Mouse (Mus musculus) adrenal gland, postnatal 10 days (tissue): ENCODE measurements at regions not wholly inside any gene's neighbourhood (a gene's known extent, or its start where the extent isn't known, plus 50 kb on each side); places are given as distances from the start of the nearest gene placed in this dataset.

Experiments
- DNase-seq: peaks from one replicate; pipeline ENCODE4 v3.0.0; 2021; ENCODE audit warnings: mixed read lengths

GRCm38 (mm10) chr5:125843259-125843658 lies 311.7 kb downstream of the Tmem132b start:
- no peak for DNase-seq

GRCm38 (mm10) chr5:125849722-125850121 lies 318.1 kb downstream of the Tmem132b start:
- DNase-seq: no peak

DNA sequence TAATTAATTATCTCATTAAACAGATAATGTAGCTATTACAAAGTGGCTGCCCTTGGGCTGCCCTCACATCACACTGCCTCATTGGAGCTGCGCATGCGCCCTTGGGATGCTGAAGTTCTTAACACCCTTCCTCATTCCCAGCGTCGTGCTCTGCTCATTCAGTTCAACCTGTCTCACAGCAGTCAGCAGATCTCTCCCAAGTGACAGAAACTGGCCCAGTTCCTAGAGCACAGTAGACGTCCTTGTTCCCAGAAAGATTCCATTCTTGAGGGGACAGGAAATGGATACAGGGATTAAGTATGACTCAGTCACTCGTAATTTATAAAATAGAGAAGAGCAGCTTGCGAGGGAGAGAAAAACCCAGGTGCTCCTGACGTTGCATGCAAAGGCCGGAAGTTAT lies 344.7 kb downstream of the Tmem132b start:
- DNase-seq: no peak

GRCm38 (mm10) chr5:125888840-125889239 lies 357.3 kb downstream of the Tmem132b start:
- no peak for DNase-seq

- DNase-seq: no peak
Measured at GRCm38 (mm10) chr5:125893864-125894263, 362.3 kb downstream of the Tmem132b start.

- DNase-seq: no peak
Measured at GRCm38 (mm10) chr5:125902038-125902437, 370.5 kb downstream of the Tmem132b start.

GRCm38 (mm10) chr5:125904426-125904825 lies 372.9 kb downstream of the Tmem132b start:
- DNase-seq: no peak

DNA sequence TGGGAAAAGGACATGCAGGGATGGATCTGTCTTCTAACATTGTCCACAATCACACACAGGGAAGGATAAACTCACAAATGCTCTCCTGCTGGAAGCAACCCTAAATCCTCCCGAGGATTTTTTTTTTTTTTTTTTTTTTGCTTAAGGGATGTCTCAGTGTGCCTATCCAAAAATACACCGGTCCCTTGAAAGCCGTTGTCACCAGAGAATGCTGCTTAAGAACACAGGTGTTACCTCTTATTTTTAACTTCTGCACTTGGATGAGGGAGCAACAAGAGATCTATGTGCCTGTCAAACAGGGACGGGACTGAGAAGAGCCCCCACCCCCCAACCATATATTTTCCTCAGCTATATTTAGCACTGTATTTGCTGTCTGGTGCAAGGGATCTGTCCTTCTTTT lies 375.8 kb downstream of the Tmem132b start:
- DNase-seq: no peak

DNA sequence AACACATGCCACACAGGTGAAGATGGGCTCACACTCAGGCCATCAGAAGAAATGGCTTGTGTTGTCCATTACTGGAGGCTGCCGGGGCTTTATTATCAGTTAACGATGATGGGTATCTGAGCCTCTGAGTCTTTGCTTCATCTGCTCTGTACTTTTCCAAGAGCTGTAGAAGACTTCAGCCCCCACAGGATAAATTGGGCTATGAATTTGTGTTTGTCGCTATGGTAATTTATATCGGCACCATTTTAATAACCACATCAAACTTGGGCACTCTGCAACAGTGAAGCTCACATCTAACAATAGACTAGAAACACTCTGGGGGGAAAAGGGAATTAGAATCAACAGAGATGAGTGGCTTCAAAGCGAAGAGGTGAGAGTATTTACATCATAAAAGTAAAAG lies 376.3 kb downstream of the Tmem132b start:
- no peak for DNase-seq

- DNase-seq: no peak
Measured at GRCm38 (mm10) chr5:125915857-125916256, 384.3 kb downstream of the Tmem132b start.

GRCm38 (mm10) chr5:125920965-125921364 lies 389.4 kb downstream of the Tmem132b start:
- DNase-seq: no peak

DNA sequence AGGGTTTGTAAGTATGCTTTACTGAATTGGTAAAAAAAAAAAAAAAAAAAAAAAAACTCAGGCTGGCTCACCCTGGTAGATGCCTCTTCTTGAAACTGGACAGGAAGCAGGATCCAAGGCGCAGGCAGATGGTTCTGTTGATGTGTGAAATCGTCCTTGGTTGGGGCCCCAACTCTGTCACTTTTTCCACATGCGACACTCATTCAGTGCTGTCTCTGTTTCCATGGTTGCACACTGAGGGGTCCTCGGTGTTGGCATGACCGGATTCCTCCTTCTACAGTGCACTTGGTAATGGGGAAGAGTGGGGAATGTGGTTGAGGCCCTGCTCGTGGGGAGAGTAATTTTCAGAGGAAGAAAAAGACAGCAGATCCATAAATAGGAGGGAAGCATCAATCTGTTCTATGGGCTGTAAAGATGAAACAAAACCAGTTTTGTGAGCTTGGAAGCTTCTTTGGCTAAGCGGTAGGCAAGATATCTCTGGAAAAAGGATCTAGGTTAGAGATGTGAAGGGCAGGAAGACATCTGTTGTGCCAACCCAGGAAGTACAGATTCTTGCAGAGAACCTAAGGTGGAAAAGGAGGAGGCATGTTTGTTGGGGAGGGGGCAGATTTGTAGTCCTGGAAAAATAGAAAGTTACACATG lies 394.4 kb downstream of the Tmem132b start:
- no peak for DNase-seq

DNA sequence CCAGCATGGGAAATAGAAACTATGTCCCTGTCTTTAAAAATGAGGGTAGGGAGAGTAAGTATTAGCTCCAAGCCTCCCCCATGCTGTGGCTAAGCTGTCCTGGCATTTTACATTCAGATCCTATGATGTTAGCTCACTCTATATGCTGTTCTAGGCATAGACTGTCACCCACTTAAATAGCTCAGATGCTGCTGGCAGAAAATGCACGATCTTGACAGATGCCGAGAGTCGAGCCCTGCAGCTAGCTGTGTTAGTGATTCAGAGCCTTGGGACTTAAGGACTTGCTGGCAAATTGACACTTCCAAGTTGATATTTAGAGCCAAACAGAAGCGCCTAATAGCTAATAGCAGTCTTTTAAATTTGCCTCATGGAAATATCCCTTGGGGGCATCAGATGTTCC lies 399.9 kb downstream of the Tmem132b start:
- DNase-seq: no peak

DNA sequence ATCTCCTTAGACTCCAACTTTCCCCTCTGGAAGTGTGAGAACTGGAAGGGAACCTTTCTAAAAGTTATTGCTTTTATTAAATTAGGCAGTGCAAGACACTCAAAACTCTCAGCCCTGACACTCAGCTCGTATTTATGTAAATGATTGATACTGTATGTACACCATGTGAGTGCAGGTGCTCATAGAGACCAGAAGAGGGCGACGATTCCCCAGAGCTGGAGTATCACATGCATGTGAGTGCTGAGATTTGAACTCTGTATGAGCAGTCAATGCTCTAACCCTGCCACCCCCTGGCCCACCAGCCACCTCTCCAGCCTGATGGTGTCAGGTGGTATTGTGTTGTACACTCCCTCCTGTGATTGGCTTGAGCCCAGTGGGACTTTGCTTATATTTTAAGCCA lies 407.8 kb downstream of the Tmem132b start:
- DNase-seq: no peak

- no peak for DNase-seq
Measured at GRCm38 (mm10) chr5:125946729-125947128, 415.2 kb downstream of the Tmem132b start.

DNA sequence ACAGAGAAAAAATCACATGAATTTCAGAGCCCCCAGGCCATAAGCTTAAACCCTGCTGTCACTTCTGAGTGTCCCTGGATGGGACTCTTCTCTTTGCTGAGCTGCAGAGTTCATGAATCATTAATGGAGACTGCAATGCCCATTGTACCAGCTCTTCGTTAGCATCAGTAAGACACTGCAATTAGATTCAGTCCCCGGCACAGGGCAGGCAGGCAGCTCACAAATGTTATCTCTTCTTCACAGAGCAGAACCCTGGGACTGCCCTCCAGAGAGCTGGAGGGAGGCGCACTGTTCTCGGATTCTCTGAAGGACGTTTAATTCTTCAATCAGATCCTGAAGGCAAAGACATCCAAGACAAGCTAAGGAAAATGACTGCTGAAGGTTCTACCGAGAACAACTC lies 420.1 kb downstream of the Tmem132b start:
- DNase-seq: no peak

GRCm38 (mm10) chr5:125964039-125964438 lies 432.5 kb downstream of the Tmem132b start:
- DNase-seq: peak; percentile 8

DNA sequence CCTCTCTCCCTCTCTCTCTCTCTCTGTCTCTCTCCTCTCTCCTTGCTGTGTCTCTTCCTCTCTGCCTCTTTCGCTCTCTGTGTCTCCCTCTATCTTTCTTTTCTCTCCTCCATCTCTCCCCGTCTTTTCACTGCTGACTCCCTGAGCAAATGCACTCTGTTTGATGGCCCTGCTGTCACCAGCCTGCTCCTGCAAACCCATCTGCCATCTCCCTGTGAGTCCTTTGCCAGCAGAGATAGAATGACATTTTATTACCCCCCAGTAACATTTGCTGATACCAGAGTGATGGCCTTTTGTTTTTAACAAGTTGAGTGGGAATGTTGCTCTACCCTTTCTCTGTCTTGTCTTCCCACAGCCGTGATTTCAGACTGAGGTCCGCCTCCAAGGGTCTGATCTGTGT lies 436.6 kb downstream of the Tmem132b start:
- no peak for DNase-seq

GRCm38 (mm10) chr5:125974035-125974434 lies 442.5 kb downstream of the Tmem132b start:
- no peak for DNase-seq

GRCm38 (mm10) chr5:125979801-125980200 lies 448.2 kb downstream of the Tmem132b start:
- no peak for DNase-seq

- no peak for DNase-seq
Measured at GRCm38 (mm10) chr5:125985356-125985755, 453.8 kb downstream of the Tmem132b start.

DNA sequence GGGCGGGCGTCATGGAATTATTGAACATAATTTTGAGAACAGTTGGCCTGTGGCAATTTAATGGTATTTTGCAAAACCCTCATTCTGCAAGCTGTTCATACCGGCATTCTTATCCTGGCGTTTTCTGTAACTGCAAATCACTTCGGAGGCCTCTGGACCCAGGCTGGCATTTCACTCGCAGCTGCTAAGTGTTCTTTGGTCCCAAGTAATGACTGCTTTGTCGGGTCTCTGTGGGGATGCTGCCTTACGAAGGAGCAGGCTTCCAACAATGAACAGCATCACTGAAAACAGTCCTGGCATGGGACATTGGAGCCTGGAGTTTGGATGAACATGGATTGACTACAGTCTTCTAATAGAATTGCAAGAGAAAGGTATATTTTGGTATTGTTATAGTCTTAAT lies 465.6 kb downstream of the Tmem132b start:
- DNase-seq: no peak

DNA sequence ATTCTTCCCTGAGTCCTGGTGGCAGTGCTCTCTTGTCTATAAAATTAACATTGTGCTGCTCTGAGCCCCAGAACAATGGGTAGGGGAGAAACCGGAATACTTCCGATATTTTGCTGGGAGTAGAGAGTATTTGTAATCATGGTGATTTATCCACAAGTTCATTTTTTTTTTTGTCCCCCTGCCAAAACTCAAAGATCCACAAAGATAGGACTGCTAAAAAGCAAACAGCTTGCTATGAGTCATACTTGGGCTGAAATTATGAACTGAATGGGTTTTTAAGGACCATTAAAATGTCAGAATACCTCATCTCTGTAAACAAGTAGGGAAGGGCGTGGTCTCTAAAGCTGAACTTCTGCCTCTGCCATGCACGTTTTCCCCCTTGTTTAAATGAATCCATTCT lies 476.3 kb downstream of the Tmem132b start:
- no peak for DNase-seq

GRCm38 (mm10) chr5:126008321-126008720 lies 476.7 kb downstream of the Tmem132b start:
- no peak for DNase-seq

- DNase-seq: no peak
Measured at GRCm38 (mm10) chr5:126019781-126020180, 488.2 kb downstream of the Tmem132b start.
